Mouse (Mus musculus) liver, embryonic 14.5 days (tissue): Measurements from ENCODE around the gene Rel.

Experiments used
- CTCF ChIP-seq: IDR thresholded peaks from 2 replicates; pipeline ENCODE4 v1.5.1; 2016; ENCODE audit warnings: antibody characterized with exemption, low read depth, control low read depth
- EP300 ChIP-seq: IDR thresholded peaks from 2 replicates; pipeline ENCODE4 v1.6.1; 2016; ENCODE audit warnings: antibody characterized with exemption, low read depth

DNA sequence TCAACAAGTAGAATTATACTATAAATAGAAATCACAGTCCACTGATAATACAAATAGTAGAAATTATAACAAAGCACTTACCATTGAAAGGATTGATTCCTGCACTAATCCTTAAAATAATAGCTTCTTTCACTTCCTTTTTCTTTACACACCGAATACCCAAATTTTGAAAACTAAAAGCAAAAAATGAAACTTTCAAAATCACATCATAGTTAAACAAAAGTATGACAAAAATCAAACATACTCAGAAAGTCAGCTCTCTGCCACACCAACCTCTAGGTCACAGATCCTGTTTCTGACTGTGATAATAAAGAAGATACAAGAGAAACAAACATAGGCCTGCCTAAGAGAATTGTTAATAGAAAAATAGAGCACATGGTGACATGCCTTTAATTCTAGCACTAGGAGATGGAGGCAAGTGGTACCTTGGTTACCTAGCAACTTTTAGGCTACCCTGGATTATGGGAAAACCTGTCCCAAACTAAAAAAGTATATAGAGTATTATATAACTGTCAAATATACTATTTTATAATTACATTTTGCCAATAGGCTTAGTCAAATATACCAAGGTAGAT lies 17.5 kb downstream of the Rel start:
- no peak for TF ChIP-seq CTCF
- no peak for TF ChIP-seq EP300
